Mouse (Mus musculus) embryonic fibroblast, embryonic 13.5 days (primary cell): ENCODE results near the gene Banp.

Source experiments
- CTCF ChIP-seq: IDR thresholded peaks from 2 replicates; pipeline ENCODE4 v1.5.1; 2011; ENCODE audit warnings: mild to moderate bottlenecking, control low read depth, low read length, moderate library complexity, borderline replicate concordance; ENCODE audit not compliant: insufficient read depth
- POLR2A ChIP-seq: IDR thresholded peaks from 2 replicates; pipeline ENCODE4 v1.6.1; 2011; ENCODE audit warnings: low read depth, mild to moderate bottlenecking, control low read depth, low read length, moderate library complexity

DNA sequence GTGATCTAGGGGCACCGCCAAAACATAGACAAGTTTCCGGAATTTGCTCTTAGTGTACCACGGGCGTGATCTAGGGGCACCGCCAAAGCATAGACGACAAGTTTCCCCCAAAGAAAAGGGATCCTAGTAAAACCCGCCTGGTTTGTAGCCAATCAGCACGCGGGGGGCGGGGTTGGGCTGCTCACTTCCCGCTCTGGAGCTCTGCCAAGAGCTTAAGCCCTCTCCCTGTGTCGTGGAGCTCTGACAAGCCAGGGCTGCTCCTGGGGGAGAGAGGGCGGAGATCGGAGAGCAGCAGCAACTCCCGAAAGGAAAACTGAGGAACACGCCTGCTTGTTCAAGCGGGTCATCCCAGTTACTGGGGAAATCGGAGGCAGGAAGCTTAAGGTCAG lies 1.8 kb upstream of the Banp start:
- TF ChIP-seq CTCF (no peak), POLR2A (peak; percentile 77)
